Mouse (Mus musculus): ENCODE measurements around the gene Ss18l1.
A peak's percentile ranks its signal among the peaks of the same experiment; 100 is the strongest.

Ss18l1 gene

DNA sequence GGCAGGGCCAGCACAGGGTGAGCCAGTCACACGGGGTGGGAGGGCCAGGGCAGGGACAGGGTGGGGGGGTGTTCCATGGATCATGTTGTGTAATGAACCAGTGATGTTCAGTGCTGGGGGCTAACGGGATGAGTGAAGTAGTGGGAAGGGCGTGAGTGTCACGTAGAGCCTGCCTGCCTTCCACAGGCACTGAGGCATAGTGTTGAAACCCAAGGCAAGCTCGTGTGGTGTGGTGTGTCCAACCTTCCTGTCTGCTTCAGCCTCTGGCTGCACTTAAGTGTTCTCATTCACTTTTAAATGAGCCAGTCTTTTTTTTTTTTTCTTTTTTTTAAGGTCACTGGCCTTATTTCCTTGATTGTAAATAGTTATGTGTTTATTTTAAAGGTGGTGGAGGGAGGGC lies 7.6 kb upstream of the Ss18l1 start:
- no peak for DNase-seq (ENCODE audit: low read depth, low spot score)

DNA sequence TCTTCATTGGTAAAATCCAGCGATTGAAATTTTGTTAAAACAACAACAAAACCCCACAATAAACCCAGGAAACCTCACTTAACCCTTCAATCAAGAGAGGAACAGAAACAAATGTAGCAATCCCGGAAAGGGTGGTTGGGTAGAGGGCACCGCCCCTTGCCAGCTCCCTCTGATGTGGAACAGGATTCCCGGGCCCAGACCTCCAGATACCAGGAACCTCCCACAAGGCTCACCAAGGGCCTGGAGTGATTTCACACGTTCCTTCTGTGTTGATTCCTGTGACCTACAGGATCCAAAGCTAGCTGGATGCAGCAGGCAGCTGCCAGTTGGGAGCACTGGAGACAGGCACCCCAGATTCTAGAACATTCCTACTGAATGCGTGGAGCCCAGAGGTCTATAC lies 1.9 kb upstream of the Ss18l1 start:
- no peak for DNase-seq (ENCODE audit: low read depth, low spot score)

DNA sequence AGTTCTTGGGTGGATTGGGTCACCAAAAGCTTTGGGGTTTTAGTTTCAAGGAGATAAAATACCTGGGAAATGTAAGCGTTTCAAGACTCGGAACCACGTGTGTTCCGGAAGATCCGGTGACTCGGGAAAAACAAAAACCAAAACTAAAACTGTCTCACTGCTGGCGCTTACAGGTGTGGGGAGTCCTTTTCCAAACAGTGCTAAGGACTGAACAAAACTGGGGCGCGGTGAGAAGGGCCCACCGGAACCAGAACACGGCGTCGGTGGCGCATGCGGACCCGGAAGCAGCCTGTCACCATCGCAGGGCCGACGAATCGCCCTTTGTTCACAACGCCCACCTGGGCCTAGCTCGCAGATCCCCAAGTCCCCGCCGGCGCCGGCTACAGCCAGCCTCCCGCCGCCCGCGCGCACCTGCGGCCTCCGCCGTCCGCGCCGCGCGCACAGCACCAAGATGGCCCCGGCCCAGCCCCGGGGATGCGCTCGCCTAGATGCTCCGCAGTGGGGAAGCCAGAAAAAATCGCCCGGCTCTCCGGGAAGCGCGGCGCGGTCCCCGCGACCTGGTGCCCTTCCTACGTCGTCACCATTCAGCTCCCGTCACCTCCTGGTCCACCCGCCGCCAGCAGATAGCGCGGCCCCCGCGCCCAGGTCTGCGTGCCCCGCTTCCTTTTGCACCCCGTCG lies 593 bp upstream of the Ss18l1 start:
- peak; percentile 65 for DNase-seq (ENCODE audit: low read depth, low spot score)

DNA sequence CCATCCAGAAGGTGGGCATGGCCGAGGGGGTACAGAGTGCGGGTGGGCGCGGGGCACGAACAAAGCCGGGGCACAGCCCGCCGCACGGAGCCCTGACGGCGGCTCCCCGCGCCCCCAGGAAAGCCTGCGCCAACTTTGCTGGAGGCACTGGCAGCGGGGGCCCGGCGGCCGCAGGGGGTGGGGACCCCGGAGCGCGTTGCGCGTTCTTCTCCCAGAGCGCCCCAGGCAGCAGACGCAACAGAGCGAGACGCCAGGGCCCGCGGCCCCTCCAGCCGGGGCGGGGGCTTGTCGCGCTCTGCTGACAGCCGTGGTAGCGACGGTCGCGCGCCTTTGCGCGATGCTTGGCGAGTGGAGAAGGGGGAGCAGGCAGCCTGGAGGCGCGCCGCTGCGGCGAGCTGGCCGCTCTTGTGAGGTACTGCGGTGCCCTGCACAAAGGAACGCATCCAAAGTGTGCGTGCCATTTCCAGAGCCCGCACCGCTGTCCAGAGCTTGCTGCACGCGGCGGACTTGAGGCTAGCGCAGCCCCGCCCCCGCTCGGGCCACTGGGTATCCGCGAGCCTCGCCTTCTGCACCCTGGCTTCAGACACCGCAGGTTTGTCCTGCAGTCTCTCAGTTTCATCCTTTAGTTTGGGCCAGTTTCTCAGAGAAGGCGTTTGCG lies 678 bp downstream of the Ss18l1 start:
- peak; percentile 71 for DNase-seq (ENCODE audit: low read depth, low spot score)

DNA sequence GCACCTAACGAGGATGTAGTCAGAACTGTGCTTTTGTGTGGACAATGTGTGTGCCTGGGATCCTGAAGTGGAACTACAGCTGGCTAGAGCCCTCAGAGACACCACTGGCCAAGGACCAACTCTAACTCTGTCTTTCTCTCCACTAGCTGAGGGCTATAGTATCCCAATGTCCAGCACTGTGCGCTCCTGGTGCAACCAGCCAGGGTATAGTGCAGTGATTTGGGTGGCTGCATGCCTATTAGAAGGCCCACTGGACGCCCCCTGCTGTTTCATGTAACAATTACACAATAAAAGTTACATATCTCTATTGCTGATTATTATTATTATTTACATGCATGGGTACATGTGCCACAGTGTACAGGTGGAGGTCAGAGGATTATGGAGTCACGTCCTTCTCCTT lies 3.0 kb downstream of the Ss18l1 start:
- peak; percentile 82 for DNase-seq (ENCODE audit: low read depth, low spot score)

DNA sequence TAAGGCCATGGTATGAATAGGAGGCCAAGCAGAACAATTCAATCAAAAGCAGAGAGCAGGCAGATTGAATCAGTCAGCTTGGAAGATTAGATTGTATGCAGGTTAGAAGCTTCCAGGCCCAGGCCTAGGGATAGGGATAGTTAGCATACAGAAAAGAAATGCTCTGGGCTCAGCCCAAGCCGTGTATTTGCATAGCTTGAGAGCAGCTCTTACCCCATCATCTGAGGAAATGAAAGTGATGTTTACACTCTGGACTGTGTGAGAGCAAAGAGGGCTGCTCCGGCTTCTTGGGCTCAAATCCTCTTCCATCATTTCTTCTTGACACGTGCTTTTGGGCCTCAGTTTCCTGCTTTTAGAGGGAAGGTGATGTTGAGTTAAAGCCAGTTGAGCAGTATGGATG lies 5.3 kb downstream of the Ss18l1 start:
- no peak for DNase-seq (ENCODE audit: low read depth, low spot score)

DNA sequence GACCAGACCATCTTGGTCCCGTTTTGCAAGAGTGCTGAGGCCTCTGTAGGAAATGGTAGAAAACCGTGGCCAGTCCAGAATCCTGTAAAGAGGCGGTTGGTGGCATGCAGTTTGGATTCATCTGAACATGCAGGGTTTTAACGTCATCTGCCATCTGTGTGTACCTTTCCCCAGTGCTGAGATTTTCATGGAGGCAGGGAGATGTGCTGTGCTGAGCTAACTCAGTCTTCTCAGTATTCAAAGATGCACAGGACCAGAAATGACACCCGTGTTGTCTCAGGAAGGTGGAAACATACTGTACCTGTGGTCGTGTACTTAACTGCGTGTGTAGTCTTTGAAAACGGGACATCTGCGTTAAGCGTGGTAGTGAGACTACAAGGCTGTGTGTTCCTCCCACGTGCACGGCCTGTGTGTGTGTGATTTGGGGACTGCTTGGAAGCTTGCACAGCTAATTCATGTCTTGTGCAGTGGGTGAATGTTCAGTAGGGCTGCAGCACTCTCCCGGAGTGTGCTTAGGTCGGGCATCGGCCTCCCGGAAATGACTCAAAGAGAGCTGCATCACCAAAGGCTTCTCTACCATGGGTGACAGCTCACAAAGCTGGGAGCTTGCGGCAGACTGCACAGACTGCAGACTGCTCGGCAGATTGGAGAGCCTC lies 5.8 kb downstream of the Ss18l1 start:
- DNase-seq (ENCODE audit: low read depth, low spot score), result no peak

DNA sequence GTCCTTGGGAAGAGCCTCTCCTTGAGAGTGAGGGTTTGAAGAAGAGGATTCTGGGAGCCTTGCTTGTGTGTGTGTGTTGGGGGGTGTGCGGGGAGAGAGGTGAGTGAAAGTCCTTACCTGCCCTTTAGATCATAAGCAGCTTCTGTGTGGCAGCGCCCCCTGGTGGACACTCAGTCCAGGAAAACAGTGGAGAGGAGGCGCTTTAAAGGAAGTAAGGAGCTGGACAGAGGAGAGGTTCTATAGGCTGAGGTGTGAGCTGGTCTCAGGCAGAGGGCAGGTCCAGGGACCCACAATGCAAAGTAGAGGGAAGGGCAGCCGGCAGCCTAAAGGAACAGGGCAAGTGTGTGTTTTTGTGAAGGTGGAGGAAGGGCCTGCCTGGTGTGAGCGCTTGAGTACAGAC lies 8.7 kb downstream of the Ss18l1 start:
- DNase-seq (ENCODE audit: low read depth, low spot score), result peak; percentile 89

DNA sequence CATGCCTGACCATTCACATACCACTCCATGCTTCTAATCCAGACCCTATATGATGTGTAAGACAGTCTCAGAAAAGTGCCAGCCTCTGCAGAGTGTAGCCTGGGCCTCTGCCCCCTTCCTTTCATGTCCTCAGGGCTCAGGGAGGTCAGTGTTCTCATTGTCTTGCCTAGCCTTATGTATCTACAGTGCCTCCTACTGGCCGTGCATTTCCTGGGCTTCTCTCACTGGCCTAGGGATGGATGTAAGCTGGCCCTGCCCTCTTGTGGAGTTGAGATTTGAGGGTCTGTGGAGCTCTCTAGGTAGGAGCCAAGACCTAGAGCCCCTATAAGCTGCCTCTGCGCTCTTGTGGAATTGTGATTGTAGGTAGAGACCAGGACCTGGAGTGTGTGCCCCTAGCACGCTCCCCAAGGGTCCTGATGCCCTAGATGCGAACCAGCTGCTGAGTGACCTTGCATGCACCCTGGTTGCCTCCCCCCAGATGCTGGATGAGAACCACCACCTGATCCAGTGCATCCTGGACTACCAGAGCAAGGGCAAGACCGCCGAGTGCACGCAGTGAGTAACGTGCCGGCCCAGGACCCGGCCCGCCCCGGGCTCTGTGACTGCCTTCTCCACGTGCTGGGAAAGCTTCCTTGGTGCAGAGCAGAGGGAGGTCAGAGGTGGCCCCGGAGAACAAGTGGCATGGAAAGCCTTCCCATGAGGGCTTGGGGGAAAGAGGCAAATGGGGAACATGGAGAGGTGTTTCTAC lies 9.9 kb downstream of the Ss18l1 start:
- DNase-seq (ENCODE audit: low read depth, low spot score), result peak; percentile 64

DNA sequence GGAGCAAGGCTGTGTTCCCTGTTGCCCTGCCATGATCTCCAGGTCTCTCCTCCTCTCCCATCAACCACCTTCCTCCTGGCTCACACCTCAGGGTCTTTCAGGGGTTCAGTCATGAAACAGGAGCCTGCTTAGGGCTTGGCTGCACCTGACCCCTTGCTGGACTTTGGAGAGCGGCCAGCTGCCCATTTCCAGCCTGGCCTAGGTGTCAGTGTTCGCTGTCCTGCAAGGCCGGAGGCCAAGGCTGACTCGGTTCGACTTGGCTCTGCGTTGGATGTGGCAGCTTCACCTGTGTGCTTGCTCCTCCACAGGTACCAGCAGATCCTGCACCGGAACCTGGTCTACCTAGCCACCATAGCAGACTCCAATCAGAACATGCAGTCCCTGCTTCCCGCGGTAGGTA lies 10.7 kb downstream of the Ss18l1 start:
- DNase-seq (ENCODE audit: low read depth, low spot score), result no peak

DNA sequence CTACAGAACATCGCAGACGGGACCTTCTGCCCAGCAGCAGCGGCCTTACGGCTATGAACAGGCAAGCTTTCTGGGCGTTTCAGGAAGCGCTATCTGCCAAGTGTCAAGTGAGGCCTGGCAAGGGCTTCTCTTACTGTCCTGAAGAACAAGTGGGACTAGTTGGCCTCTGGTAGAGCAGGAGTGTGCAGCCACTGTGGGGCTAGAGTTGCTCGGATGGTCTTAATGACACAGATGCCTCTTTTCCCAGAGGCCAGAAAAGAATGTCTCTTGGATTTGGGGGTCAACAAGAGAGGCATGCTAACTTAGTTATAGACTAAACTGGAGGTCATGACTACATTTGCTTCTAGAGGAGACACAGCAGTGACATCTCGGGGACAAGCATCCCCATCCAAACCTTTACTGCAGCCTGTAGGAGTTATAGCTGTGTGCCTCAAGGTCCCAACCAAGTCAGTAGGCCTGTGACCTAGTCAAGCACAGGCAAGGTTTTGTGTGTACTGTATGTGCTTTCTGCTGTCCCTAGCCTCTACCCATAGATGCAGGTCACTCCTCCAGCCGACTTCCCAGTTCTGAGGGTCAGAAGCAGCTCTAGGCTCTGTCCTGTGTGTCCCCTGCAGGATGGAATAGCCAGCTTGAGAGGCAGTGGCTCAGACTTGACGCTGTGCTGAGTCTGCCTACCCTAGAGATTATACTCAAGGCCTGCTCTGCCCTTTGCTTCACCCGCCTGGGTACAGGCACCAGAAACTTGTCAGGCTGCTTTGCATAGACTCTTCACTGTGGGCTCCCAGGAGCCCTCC lies 21.2 kb downstream of the Ss18l1 start:
- DNase-seq (ENCODE audit: low read depth, low spot score), result no peak

DNA sequence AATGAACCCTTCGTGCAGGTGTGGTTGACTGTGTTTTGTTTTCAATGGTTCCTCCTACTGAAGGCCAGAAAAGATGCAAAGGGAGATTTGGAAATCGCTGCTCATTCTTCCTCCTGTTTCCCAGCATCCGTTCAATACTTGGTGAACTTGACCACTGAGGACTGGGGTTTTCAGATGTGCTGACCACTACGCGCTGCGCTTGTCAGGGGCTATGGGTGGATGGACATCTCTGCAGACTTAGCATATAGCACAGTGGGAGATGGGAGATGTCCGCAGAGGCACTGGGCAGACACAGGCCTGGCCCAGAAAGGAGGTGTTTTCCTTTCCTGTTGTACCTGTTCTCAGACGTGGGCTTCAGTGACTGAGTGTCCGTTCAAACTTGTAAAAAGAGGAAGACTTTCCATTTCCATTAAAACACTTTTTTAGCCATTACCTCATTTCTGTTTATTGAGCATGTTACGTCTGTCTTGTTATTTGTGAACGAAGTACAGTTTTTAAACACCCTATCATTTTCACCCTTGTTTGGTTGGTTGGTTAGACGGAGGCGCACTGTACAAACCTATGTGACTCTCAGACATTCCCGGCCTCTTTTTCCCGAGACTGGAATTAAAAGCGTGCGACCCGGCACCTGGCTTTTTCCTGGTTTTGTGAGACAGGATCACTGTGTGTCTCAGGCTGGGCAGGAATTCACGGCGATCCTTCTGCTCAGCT lies 27.6 kb downstream of the Ss18l1 start:
- no peak for DNase-seq (ENCODE audit: low read depth, low spot score)

DNA sequence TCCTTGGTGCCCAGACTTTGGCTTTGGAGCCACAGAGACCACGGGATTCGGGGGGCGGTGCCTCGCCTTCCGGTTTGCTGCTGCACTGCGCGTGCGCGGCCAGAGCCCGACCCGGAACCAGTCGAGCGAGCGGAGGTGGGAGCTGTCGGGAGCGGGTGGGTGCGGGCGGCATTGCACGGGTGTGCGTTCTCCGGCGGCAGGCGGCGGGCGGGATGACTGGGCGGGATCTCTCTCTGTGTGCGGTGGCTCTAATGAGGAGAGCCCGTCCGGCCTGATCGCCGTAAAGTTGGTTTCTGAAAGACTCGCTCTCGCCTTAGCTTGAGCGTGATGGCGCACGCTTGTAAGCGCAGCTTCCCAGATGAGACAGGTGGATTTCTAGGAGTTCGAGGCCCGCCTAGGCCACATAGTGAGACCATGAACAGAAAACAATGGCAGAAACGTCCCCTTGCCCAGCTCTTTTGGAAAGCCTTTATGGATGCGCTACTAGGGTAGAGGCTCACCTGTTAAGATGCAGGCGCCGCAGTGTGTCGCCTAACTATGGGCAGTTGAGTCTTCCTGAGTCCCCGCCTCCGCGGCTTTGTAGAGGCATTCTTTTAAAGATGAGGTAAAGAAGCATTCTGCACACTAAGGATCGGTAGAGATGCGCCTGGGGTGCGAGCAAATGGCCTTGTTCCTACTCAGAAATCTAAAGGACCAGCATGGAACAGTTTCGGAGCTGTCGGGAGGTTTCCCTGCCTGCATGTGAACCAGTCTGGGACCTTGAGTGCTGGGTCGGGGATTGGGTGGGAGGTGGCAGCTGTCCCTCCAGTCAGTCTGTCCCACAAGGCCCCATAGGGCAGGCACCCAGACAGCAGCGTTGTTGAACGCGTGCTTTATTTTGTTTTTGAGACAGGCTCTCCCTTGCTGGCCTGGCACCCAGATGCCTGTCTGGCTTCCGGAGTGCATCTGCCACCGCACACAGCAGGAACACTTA lies 28.5 kb downstream of the Ss18l1 start, which contains the start of gene Mtg2:
Gene Mtg2 (plus strand): TSS at position 108 of the 973 bp plus-strand sequence.
- DNase-seq (ENCODE audit: low read depth, low spot score), result peak; percentile 95

DNA sequence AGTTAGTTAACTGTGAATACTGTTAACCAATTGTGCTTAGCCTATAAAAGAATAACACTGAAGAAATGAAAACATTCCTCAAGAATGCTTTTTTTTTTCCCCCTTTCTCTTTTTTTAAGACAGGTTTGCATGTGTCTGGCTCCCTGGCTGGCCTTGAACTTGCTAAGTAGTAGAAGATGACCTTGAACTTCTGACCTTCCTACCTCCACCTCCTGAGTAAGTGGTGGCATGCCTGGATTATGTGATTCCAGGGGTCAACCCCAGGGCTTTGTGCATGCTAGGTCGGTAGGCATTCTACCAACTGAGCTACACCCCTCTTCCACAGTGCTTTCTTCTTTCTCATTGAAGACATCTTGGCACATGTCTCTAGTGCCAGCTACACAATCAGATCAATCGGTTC lies 29.4 kb downstream of the Ss18l1 start:
- DNase-seq (ENCODE audit: low read depth, low spot score), result no peak

DNA sequence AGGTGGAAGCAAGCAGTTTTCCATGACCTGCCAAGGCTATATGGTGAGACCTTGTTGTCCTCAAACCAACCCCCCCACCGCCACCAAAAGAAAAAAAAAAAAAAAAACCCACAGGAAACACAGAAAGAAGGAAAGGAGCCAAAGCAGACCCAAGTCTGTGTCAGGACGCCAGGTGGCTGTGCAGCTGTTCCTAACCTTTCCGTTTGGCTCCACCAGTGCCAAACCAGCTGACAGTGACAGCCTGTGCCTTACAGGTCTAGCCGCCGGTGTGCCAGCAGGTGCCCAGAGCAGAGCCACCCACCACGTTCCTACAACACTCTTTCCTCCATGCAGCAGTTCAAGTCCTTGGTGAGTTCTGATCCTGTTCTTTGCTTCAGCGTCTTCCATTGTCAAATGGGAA lies 30.6 kb downstream of the Ss18l1 start:
- DNase-seq (ENCODE audit: low read depth, low spot score), result no peak

DNA sequence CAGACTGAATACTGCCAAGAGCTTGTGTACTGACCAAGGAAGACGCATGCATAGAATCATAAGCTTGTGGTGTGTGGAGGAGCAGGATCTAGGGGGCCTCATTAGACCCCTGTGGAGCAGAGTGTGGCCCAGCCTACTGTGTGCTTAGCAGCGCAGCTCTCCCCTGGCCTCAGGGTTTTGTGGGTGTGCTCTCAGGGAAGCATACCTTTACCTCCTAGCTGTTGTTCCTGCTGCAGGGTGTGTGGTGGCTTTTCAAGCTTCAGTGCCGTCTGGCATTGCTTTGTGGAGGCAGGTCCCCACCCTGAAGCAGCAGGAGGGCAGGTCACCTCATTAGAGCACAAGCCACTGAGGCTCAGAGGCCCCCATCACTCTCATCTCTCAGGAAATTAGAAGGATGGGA lies 35.3 kb downstream of the Ss18l1 start:
- DNase-seq (ENCODE audit: low read depth, low spot score), result no peak

DNA sequence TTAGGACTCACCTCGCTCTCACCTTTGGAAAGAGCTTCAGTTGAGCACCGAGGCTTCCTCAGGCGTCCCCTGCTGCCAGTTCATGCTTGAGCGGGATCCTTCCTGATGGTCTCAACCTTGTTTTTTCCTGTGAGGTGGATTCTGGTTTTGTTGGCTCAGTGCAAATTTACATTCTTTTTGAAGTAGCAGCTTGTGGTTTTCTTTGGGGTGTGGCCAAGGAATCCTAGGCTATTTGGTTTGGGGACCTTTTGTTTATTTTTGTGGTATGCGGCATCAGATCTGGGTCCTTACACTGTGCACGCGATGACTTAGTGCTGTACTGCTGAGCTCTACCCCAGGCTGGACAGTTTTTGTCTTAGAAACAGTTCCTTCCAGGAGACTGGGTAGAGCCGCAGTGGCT lies 38.4 kb downstream of the Ss18l1 start:
- DNase-seq (ENCODE audit: low read depth, low spot score), result no peak

DNA sequence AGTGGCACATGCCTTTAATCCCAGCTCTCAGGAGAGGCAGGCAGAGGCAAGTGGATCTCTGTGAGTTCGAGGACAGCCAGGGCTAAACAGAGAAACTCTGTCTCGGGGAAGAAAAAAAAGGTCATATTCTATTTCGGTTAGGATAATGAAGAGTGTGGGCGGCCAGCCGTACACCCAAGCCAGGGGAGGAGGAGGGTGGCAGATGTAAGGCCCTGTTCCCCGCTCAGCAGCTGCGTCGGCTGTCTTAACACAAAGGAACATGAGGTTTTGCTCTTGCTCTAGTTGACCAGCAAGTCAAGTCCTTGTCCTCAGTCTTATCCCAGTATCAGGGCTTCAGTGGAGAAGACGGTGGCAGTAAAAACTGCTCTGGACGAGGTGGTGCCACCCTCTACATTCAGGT lies 40.8 kb downstream of the Ss18l1 start:
- no peak for DNase-seq (ENCODE audit: low read depth, low spot score)

DNA sequence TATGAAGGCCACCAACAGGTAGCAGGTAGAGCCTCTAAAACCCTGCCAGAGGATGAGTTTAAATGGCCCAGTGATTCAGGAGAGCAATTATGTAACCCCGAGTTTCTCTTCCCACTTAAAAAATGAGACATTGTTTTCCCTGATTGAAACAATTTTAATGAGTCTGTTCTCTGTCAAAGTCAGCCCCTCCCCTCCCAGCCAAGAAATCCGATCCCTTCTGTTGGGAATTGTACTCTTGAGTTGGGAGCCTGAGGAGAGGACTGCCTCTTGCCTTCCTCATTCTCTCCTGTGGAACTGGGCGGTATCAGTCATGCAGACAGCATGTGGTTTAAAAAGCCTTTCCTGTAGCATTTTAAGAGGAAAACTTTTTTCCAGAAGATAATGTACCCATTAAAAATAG lies 42.3 kb downstream of the Ss18l1 start:
- no peak for DNase-seq (ENCODE audit: low read depth, low spot score)

Measured in CD4-positive, CD25-positive, alpha-beta regulatory T cell, adult 2 months (primary cell).